Mouse (Mus musculus): ENCODE data around the gene Bcas3. TPM values are rescaled to one million over a fixed set of nuclear protein-coding genes. Genes with fewer than 3 reads are reported as not detected.

Bcas3 gene
- polyA plus RNA-seq, 2 experiments = 22.2 to 28.2 TPM

- no peak overlapping the region for H3K27ac ChIP-seq (replicated peaks; ENCODE audit: low read depth, low read length)
- no peaks in the 10 kb centered on the region; the same call in 1 of the 2 replicates for H3K36me3 ChIP-seq (ENCODE audit: control insufficient read depth, insufficient read depth, low read length)
- ATAC-seq (ENCODE audit: low FRiP score, low read depth) (peak; percentile 76; the same call in 1 of the 2 replicates), DNase-seq (ENCODE audit: low spot score) (peak; percentile 78)
- no peaks in the 10 kb centered on the region for H3K9me3 ChIP-seq (ENCODE audit: control insufficient read depth, low read length)
- WGBS = 5% methylated on average over 4 of the region's 4 CpGs
- H3K4me1 ChIP-seq (ENCODE audit: control insufficient read depth, insufficient read depth, low read length) = 0 out of 2 replicates have a peak, but pooled peaks cover 4% of the 10 kb centered on the region
- H3K27me3 ChIP-seq (ENCODE audit: control insufficient read depth, insufficient read depth, low read length) = no peaks in the 10 kb centered on the region
- no peak overlapping the region for H3K9ac ChIP-seq (ENCODE audit: low read depth, low read length, severe bottlenecking)
- TF ChIP-seq POLR2A (IDR thresholded peaks at IDR 0.05; ENCODE audit: borderline replicate concordance, extremely low read depth, insufficient read depth, insufficient read length) = no peak
- H3K4me3 ChIP-seq (replicated peaks; ENCODE audit: low read length) = no peak overlapping the region
- no peak overlapping the region for H3K4me2 ChIP-seq (replicated peaks; ENCODE audit: low read depth, low read length, severe bottlenecking)
Measured at GRCm38 (mm10) chr11:85382055-85382454, 29.1 kb downstream of the Bcas3 start.

GRCm38 (mm10) chr11:85383975-85384821 is 31.2 kb downstream of the Bcas3 start:
- no peak overlapping the region for H3K4me2 ChIP-seq (replicated peaks; ENCODE audit: low read depth, low read length, severe bottlenecking)
- DNase-seq (ENCODE audit: low spot score) (no peak), ATAC-seq (ENCODE audit: low FRiP score, low read depth) (no peak)
- no peak overlapping the region for H3K27ac ChIP-seq (replicated peaks; ENCODE audit: low read depth, low read length)
- H3K4me1 ChIP-seq (ENCODE audit: control insufficient read depth, insufficient read depth, low read length) = 0 out of 2 replicates have a peak, but pooled peaks cover 4% of the 10 kb centered on the region
- H3K4me3 ChIP-seq (replicated peaks; ENCODE audit: low read length) = no peak overlapping the region
- 72% methylated on average over 7 of the region's 7 CpGs for WGBS
- no peaks in the 10 kb centered on the region for H3K27me3 ChIP-seq (ENCODE audit: control insufficient read depth, insufficient read depth, low read length)
- no peaks in the 10 kb centered on the region; the same call in 1 of the 2 replicates for H3K36me3 ChIP-seq (ENCODE audit: control insufficient read depth, insufficient read depth, low read length)
- no peak for TF ChIP-seq POLR2A (IDR thresholded peaks at IDR 0.05; ENCODE audit: borderline replicate concordance, extremely low read depth, insufficient read depth, insufficient read length)
- no peak overlapping the region for H3K9ac ChIP-seq (ENCODE audit: low read depth, low read length, severe bottlenecking)
- no peaks in the 10 kb centered on the region for H3K9me3 ChIP-seq (ENCODE audit: control insufficient read depth, low read length)

GRCm38 (mm10) chr11:85392179-85392863 is 39.4 kb downstream of the Bcas3 start:
- ATAC-seq (ENCODE audit: low FRiP score, low read depth) = no peak
- 63% methylated on average over 12 of the region's 12 CpGs for WGBS
- Histone ChIP-seq H3K27me3 (ENCODE audit: control insufficient read depth, insufficient read depth, low read length) (no peaks in the 10 kb centered on the region), H3K4me2 (replicated peaks; ENCODE audit: low read depth, low read length, severe bottlenecking) (no peak overlapping the region), H3K27ac (replicated peaks; ENCODE audit: low read depth, low read length) (no peak overlapping the region), H3K36me3 (ENCODE audit: control insufficient read depth, insufficient read depth, low read length) (no peaks in the 10 kb centered on the region), H3K9me3 (ENCODE audit: control insufficient read depth, low read length) (no peaks in the 10 kb centered on the region), H3K4me3 (replicated peaks; ENCODE audit: low read length) (no peak overlapping the region), H3K9ac (ENCODE audit: low read depth, low read length, severe bottlenecking) (0 out of 2 replicates have a peak overlapping the region, but pooled peaks have one; percentile 17), H3K4me1 (ENCODE audit: control insufficient read depth, insufficient read depth, low read length) (peaks cover 5% of the 10 kb centered on the region; the same call in 1 of the 2 replicates)
- TF ChIP-seq POLR2A (IDR thresholded peaks at IDR 0.05; ENCODE audit: borderline replicate concordance, extremely low read depth, insufficient read depth, insufficient read length) = no peak
- no peak for DNase-seq (ENCODE audit: low spot score)

GRCm38 (mm10) chr11:85392864-85393220 is 39.9 kb downstream of the Bcas3 start:
- no peak for ATAC-seq (ENCODE audit: low FRiP score, low read depth)
- 62% methylated on average over 9 of the region's 9 CpGs for whole genome bisulfite sequencing
- no peak for TF ChIP-seq POLR2A (IDR thresholded peaks at IDR 0.05; ENCODE audit: borderline replicate concordance, extremely low read depth, insufficient read depth, insufficient read length)

GRCm38 (mm10) chr11:85393990-85394389 is 41.0 kb downstream of the Bcas3 start:
- Histone ChIP-seq H3K9me3 (ENCODE audit: control insufficient read depth, low read length) (no peaks in the 10 kb centered on the region), H3K27ac (replicated peaks; ENCODE audit: low read depth, low read length) (no peak overlapping the region), H3K4me3 (replicated peaks; ENCODE audit: low read length) (no peak overlapping the region), H3K4me2 (replicated peaks; ENCODE audit: low read depth, low read length, severe bottlenecking) (no peak overlapping the region), H3K9ac (ENCODE audit: low read depth, low read length, severe bottlenecking) (no peak overlapping the region), H3K4me1 (ENCODE audit: control insufficient read depth, insufficient read depth, low read length) (peaks cover 5% of the 10 kb centered on the region; the same call in 1 of the 2 replicates), H3K27me3 (ENCODE audit: control insufficient read depth, insufficient read depth, low read length) (no peaks in the 10 kb centered on the region), H3K36me3 (ENCODE audit: control insufficient read depth, insufficient read depth, low read length) (no peaks in the 10 kb centered on the region)
- no peak for TF ChIP-seq POLR2A (IDR thresholded peaks at IDR 0.05; ENCODE audit: borderline replicate concordance, extremely low read depth, insufficient read depth, insufficient read length)
- DNase-seq (ENCODE audit: low spot score) (no peak), ATAC-seq (ENCODE audit: low FRiP score, low read depth) (no peak)
- WGBS = 56% methylated on average over 3 of the region's 3 CpGs

More at GRCm38 (mm10) chr11:85392864-85393220, 39.9 kb downstream of the Bcas3 start:
- Histone ChIP-seq H3K9me3 (ENCODE audit: control insufficient read depth, low read length) (no peaks in the 10 kb centered on the region), H3K4me3 (replicated peaks; ENCODE audit: low read length) (no peak overlapping the region), H3K4me2 (replicated peaks; ENCODE audit: low read depth, low read length, severe bottlenecking) (no peak overlapping the region), H3K27ac (replicated peaks; ENCODE audit: low read depth, low read length) (no peak overlapping the region), H3K9ac (ENCODE audit: low read depth, low read length, severe bottlenecking) (0 out of 2 replicates have a peak overlapping the region, but pooled peaks have one; percentile 17), H3K4me1 (ENCODE audit: control insufficient read depth, insufficient read depth, low read length) (peaks cover 5% of the 10 kb centered on the region; the same call in 1 of the 2 replicates), H3K27me3 (ENCODE audit: control insufficient read depth, insufficient read depth, low read length) (no peaks in the 10 kb centered on the region), H3K36me3 (ENCODE audit: control insufficient read depth, insufficient read depth, low read length) (no peaks in the 10 kb centered on the region)
- DNase-seq (ENCODE audit: low spot score) = no peak
